Mouse (Mus musculus) gastrocnemius, postnatal 4 days (tissue): ENCODE data around the gene Adgrd1. TPM values are rescaled to one million over a fixed set of nuclear protein-coding genes. Genes with fewer than 3 reads are reported as not detected.

Experiments used
- DNase-seq, 2 experiments: peaks; one replicate each; pipeline ENCODE4 v3.0.0; 2021 to 2022; ENCODE audit warnings: low spot score in 2 of 2, mixed read lengths in 2 of 2
- total RNA-seq, 2 experiments: library from RNA; stranded (reverse); gene quantifications; 2 replicates each; pipeline ENCODE4 v1.2.3; 2021

The Adgrd1 gene
- total RNA-seq, 2 experiments from 2014 or later, result 14.9 to 17.3 TPM

GRCm38 (mm10) chr5:129148485-129148884 lies 51.9 kb downstream of the Adgrd1 start:
- no peak for DNase-seq

GRCm38 (mm10) chr5:129155023-129155901 lies 58.7 kb downstream of the Adgrd1 start:
- no peak for DNase-seq

- no peak for DNase-seq
These were observed 59.4 kb downstream of the Adgrd1 start for GRCm38 (mm10) chr5:129155902-129156311.

GRCm38 (mm10) chr5:129161372-129162051 lies 65.0 kb downstream of the Adgrd1 start:
- DNase-seq, result no peak

GRCm38 (mm10) chr5:129163416-129163815 lies 66.9 kb downstream of the Adgrd1 start:
- DNase-seq, result no peak

- DNase-seq, result peak in 1 of 2 experiments; percentile 60
These were observed 67.5 kb downstream of the Adgrd1 start for GRCm38 (mm10) chr5:129164091-129164490.

- DNase-seq, result no peak
These were observed 68.5 kb downstream of the Adgrd1 start for GRCm38 (mm10) chr5:129164911-129165584.

- no peak for DNase-seq
These were observed 69.0 kb downstream of the Adgrd1 start for GRCm38 (mm10) chr5:129165595-129165994.

- DNase-seq, result no peak
These were observed 72.5 kb downstream of the Adgrd1 start for GRCm38 (mm10) chr5:129169090-129169489.

GRCm38 (mm10) chr5:129169567-129169966 lies 73.0 kb downstream of the Adgrd1 start:
- DNase-seq, result no peak

GRCm38 (mm10) chr5:129172533-129172932 lies 76.0 kb downstream of the Adgrd1 start:
- no peak for DNase-seq

- no peak for DNase-seq
These were observed 79.4 kb downstream of the Adgrd1 start for GRCm38 (mm10) chr5:129175925-129176324.

GRCm38 (mm10) chr5:129177697-129178511 lies 81.4 kb downstream of the Adgrd1 start:
- DNase-seq, result peak; percentile 74 to 80

- DNase-seq, result no peak
These were observed 82.8 kb downstream of the Adgrd1 start for GRCm38 (mm10) chr5:129179356-129179755.

GRCm38 (mm10) chr5:129179995-129180714 lies 83.6 kb downstream of the Adgrd1 start:
- no peak for DNase-seq

GRCm38 (mm10) chr5:129180715-129181228 lies 84.2 kb downstream of the Adgrd1 start:
- DNase-seq, result no peak

GRCm38 (mm10) chr5:129181450-129181849 lies 84.9 kb downstream of the Adgrd1 start:
- DNase-seq, result no peak

GRCm38 (mm10) chr5:129182554-129182953 lies 86.0 kb downstream of the Adgrd1 start:
- no peak for DNase-seq

GRCm38 (mm10) chr5:129186260-129186659 lies 89.7 kb downstream of the Adgrd1 start:
- peak in 1 of 2 experiments; percentile 37 for DNase-seq

- no peak for DNase-seq
These were observed 90.4 kb downstream of the Adgrd1 start for GRCm38 (mm10) chr5:129186926-129187325.
